Mouse (Mus musculus): ENCODE results near the gene Mogat2. TPM values are rescaled to one million over a fixed set of nuclear protein-coding genes. Genes with fewer than 3 reads are reported as not detected.

The Mogat2 gene
- polyA plus RNA-seq, 1 experiment from 2014 or later, result 78.6 TPM

- no peak overlapping the region for H3K27ac ChIP-seq
- 94% methylated on average over 1 of the region's 1 CpGs for WGBS
- H3K4me3 ChIP-seq, result no peak overlapping the region
- H3K4me1 ChIP-seq, result peaks cover 19% of the 10 kb centered on the region
- H3K9me3 ChIP-seq (replicated peaks), result no peaks in the 10 kb centered on the region
- no peak for DNase-seq (ENCODE audit: low spot score)
- no peaks in the 10 kb centered on the region for H3K27me3 ChIP-seq (ENCODE audit: low read depth, poor library complexity, severe bottlenecking)
- H3K36me3 ChIP-seq, result peaks cover under 1% of the 10 kb centered on the region; the same call in 1 of the 2 replicates
Observed at GRCm38 (mm10) chr7:99213056-99213455, 25.4 kb downstream of the Mogat2 start.

- H3K27ac ChIP-seq, result no peak overlapping the region
- 96% methylated on average over 4 of the region's 4 CpGs for WGBS
- no peak for DNase-seq (ENCODE audit: low spot score)
- no peaks in the 10 kb centered on the region for H3K36me3 ChIP-seq
- no peak overlapping the region for H3K4me3 ChIP-seq
- H3K27me3 ChIP-seq (ENCODE audit: low read depth, poor library complexity, severe bottlenecking), result no peaks in the 10 kb centered on the region
- no peaks in the 10 kb centered on the region for H3K9me3 ChIP-seq (replicated peaks)
- H3K4me1 ChIP-seq, result no peaks in the 10 kb centered on the region
Observed at GRCm38 (mm10) chr7:99208704-99209103, 29.7 kb downstream of the Mogat2 start.

GRCm38 (mm10) chr7:99206364-99206763 is 32.1 kb downstream of the Mogat2 start:
- 78% methylated on average over 7 of the region's 7 CpGs for WGBS
- no peaks in the 10 kb centered on the region for H3K9me3 ChIP-seq (replicated peaks)
- no peaks in the 10 kb centered on the region for H3K27me3 ChIP-seq (ENCODE audit: low read depth, poor library complexity, severe bottlenecking)
- DNase-seq (ENCODE audit: low spot score), result no peak
- no peak overlapping the region for H3K4me3 ChIP-seq
- H3K27ac ChIP-seq, result no peak overlapping the region
- no peaks in the 10 kb centered on the region for H3K36me3 ChIP-seq
- H3K4me1 ChIP-seq, result no peaks in the 10 kb centered on the region

GRCm38 (mm10) chr7:99202163-99202562 is 36.3 kb downstream of the Mogat2 start:
- H3K27ac ChIP-seq, result no peak overlapping the region
- H3K36me3 ChIP-seq, result no peaks in the 10 kb centered on the region
- no peaks in the 10 kb centered on the region for H3K9me3 ChIP-seq (replicated peaks)
- H3K4me3 ChIP-seq, result no peak overlapping the region
- peaks cover 10% of the 10 kb centered on the region for H3K4me1 ChIP-seq
- WGBS, result 83% methylated on average over 7 of the region's 7 CpGs
- H3K27me3 ChIP-seq (ENCODE audit: low read depth, poor library complexity, severe bottlenecking), result no peaks in the 10 kb centered on the region
- DNase-seq (ENCODE audit: low spot score), result no peak

- no peak for DNase-seq (ENCODE audit: low spot score)
- Histone ChIP-seq H3K4me3 (no peak overlapping the region), H3K9me3 (replicated peaks) (no peaks in the 10 kb centered on the region), H3K27ac (no peak overlapping the region), H3K36me3 (no peaks in the 10 kb centered on the region), H3K4me1 (peaks cover 10% of the 10 kb centered on the region), H3K27me3 (ENCODE audit: low read depth, poor library complexity, severe bottlenecking) (no peaks in the 10 kb centered on the region)
- 21% methylated on average over 4 of the region's 4 CpGs for WGBS
Observed at GRCm38 (mm10) chr7:99200290-99200689, 38.1 kb downstream of the Mogat2 start.

GRCm38 (mm10) chr7:99199451-99200175 is 38.8 kb downstream of the Mogat2 start:
- Histone ChIP-seq H3K27me3 (ENCODE audit: low read depth, poor library complexity, severe bottlenecking) (no peaks in the 10 kb centered on the region), H3K36me3 (no peaks in the 10 kb centered on the region), H3K9me3 (replicated peaks) (no peaks in the 10 kb centered on the region), H3K4me1 (peaks cover 10% of the 10 kb centered on the region), H3K27ac (no peak overlapping the region), H3K4me3 (no peak overlapping the region)
- 86% methylated on average over 9 of the region's 9 CpGs for WGBS
- DNase-seq (ENCODE audit: low spot score), result no peak

- Histone ChIP-seq H3K27me3 (ENCODE audit: low read depth, poor library complexity, severe bottlenecking) (no peaks in the 10 kb centered on the region), H3K9me3 (replicated peaks) (no peaks in the 10 kb centered on the region), H3K4me3 (no peak overlapping the region), H3K36me3 (no peaks in the 10 kb centered on the region), H3K4me1 (peaks cover 10% of the 10 kb centered on the region), H3K27ac (no peak overlapping the region)
- WGBS, result 92% methylated on average over 2 of the region's 2 CpGs
- no peak for DNase-seq (ENCODE audit: low spot score)
Observed at GRCm38 (mm10) chr7:99198811-99199210, 39.6 kb downstream of the Mogat2 start.

- no peak for DNase-seq (ENCODE audit: low spot score)
- no peak overlapping the region for H3K4me3 ChIP-seq
- H3K4me1 ChIP-seq, result no peaks in the 10 kb centered on the region
- H3K36me3 ChIP-seq, result no peaks in the 10 kb centered on the region
- 94% methylated on average over 2 of the region's 2 CpGs for WGBS
- H3K27ac ChIP-seq, result no peak overlapping the region
- H3K27me3 ChIP-seq (ENCODE audit: low read depth, poor library complexity, severe bottlenecking), result no peaks in the 10 kb centered on the region
- H3K9me3 ChIP-seq (replicated peaks), result no peaks in the 10 kb centered on the region
Observed at GRCm38 (mm10) chr7:99194511-99194910, 43.9 kb downstream of the Mogat2 start.

- WGBS, result 90% methylated on average over 4 of the region's 4 CpGs
- Histone ChIP-seq H3K4me3 (no peak overlapping the region), H3K9me3 (replicated peaks) (no peaks in the 10 kb centered on the region), H3K4me1 (no peaks in the 10 kb centered on the region), H3K36me3 (no peaks in the 10 kb centered on the region), H3K27ac (no peak overlapping the region), H3K27me3 (ENCODE audit: low read depth, poor library complexity, severe bottlenecking) (no peaks in the 10 kb centered on the region)
- DNase-seq (ENCODE audit: low spot score), result no peak
Observed at GRCm38 (mm10) chr7:99193926-99194325, 44.5 kb downstream of the Mogat2 start.

GRCm38 (mm10) chr7:99191411-99191810 is 47.0 kb downstream of the Mogat2 start:
- Histone ChIP-seq H3K27ac (no peak overlapping the region), H3K27me3 (ENCODE audit: low read depth, poor library complexity, severe bottlenecking) (no peaks in the 10 kb centered on the region), H3K4me1 (no peaks in the 10 kb centered on the region), H3K9me3 (replicated peaks) (no peaks in the 10 kb centered on the region), H3K36me3 (no peaks in the 10 kb centered on the region), H3K4me3 (no peak overlapping the region)
- no peak for DNase-seq (ENCODE audit: low spot score)

GRCm38 (mm10) chr7:99189885-99190284 is 48.5 kb downstream of the Mogat2 start:
- WGBS, result 76% methylated on average over 5 of the region's 5 CpGs
- H3K4me1 ChIP-seq, result no peaks in the 10 kb centered on the region
- H3K9me3 ChIP-seq (replicated peaks), result no peaks in the 10 kb centered on the region
- no peak overlapping the region for H3K4me3 ChIP-seq
- DNase-seq (ENCODE audit: low spot score), result no peak
- H3K27me3 ChIP-seq (ENCODE audit: low read depth, poor library complexity, severe bottlenecking), result no peaks in the 10 kb centered on the region
- no peak overlapping the region for H3K27ac ChIP-seq
- no peaks in the 10 kb centered on the region for H3K36me3 ChIP-seq

GRCm38 (mm10) chr7:99188630-99189029 is 49.8 kb downstream of the Mogat2 start:
- Histone ChIP-seq H3K36me3 (no peaks in the 10 kb centered on the region), H3K27ac (no peak overlapping the region), H3K9me3 (replicated peaks) (no peaks in the 10 kb centered on the region), H3K27me3 (ENCODE audit: low read depth, poor library complexity, severe bottlenecking) (peaks cover 7% of the 10 kb centered on the region), H3K4me3 (no peak overlapping the region), H3K4me1 (peaks cover under 1% of the 10 kb centered on the region; the same call in 1 of the 2 replicates)
- 81% methylated on average over 6 of the region's 6 CpGs for WGBS
- DNase-seq (ENCODE audit: low spot score), result no peak

- Histone ChIP-seq H3K9me3 (replicated peaks) (no peaks in the 10 kb centered on the region), H3K4me1 (peaks cover 10% of the 10 kb centered on the region), H3K27me3 (ENCODE audit: low read depth, poor library complexity, severe bottlenecking) (peaks cover 9% of the 10 kb centered on the region), H3K27ac (no peak overlapping the region), H3K36me3 (no peaks in the 10 kb centered on the region), H3K4me3 (no peak overlapping the region)
- 86% methylated on average over 5 of the region's 5 CpGs for WGBS
- DNase-seq (ENCODE audit: low spot score), result no peak
Observed at GRCm38 (mm10) chr7:99187451-99187850, 51.0 kb downstream of the Mogat2 start.

GRCm38 (mm10) chr7:99185405-99185804 is 53.0 kb downstream of the Mogat2 start:
- no peaks in the 10 kb centered on the region for H3K9me3 ChIP-seq (replicated peaks)
- WGBS, result 87% methylated on average over 3 of the region's 3 CpGs
- no peak for DNase-seq (ENCODE audit: low spot score)
- peaks cover 19% of the 10 kb centered on the region for H3K4me1 ChIP-seq
- H3K27ac ChIP-seq, result no peak overlapping the region
- H3K27me3 ChIP-seq (ENCODE audit: low read depth, poor library complexity, severe bottlenecking), result peaks cover 24% of the 10 kb centered on the region
- H3K36me3 ChIP-seq, result no peaks in the 10 kb centered on the region
- no peak overlapping the region for H3K4me3 ChIP-seq
